8 mouse cellular contexts compared by ENCODE assay signal in genomic region chr7:129774261-129774861, GRCm38 (mm10).
DNase-seq lines count a peak whose midpoint lies in the region; ATAC-seq lines count a peak whose summit lies in the region.

No protein-coding gene starts in this region.

- no peaks in the 10 kb centered on the region for H3K36me3 ChIP-seq in intestine, embryonic 15.5 days

- H3K4me2 ChIP-seq in intestine, embryonic 15.5 days (replicated peaks) = peak overlapping the region; percentile 43

- H3K27me3 ChIP-seq in intestine, embryonic 15.5 days (replicated peaks) = no peaks in the 10 kb centered on the region

- H3K4me3 ChIP-seq in intestine, embryonic 15.5 days (replicated peaks) = no peak overlapping the region

- H3K9me3 ChIP-seq in intestine, embryonic 15.5 days = no peaks in the 10 kb centered on the region

- peak; percentile 43 for DNase-seq in ovary, postnatal 36 days (ENCODE audit: low spot score)
- no peak for DNase-seq in ovary, adult 18-20 months (ENCODE audit: low spot score)
- DNase-seq in embryo, embryonic 10 days (ENCODE audit: low spot score) = peak; percentile 32
- peak; percentile 53 for DNase-seq in retina, embryonic 14.5 days (ENCODE audit: low spot score)
- no peak for DNase-seq in frontal cortex, postnatal 10 days (ENCODE audit: low spot score in 2 of 2)
- DNase-seq in urinary bladder, postnatal 36 days (ENCODE audit: low spot score in 2 of 2) = no peak
- no peak for DNase-seq in kidney, postnatal 36 days

- 11% methylated on average over 17 of the region's 17 CpGs for WGBS in intestine, embryonic 15.5 days

- H3K27ac ChIP-seq in intestine, embryonic 15.5 days = 0 out of 2 replicates have a peak overlapping the region, but pooled peaks have one; percentile 34

- H3K4me1 ChIP-seq in intestine, embryonic 15.5 days (replicated peaks) = peaks cover 13% of the 10 kb centered on the region

- no peak overlapping the region for H3K9ac ChIP-seq in intestine, embryonic 15.5 days

- peak; percentile 48 for ATAC-seq in intestine, embryonic 15.5 days

Comparison
In these comparisons a context has a peak if more than half of its experiments do, and no peak if none do; other contexts are left out.
1. DNase-seq: peak in ovary, postnatal 36 days (single experiment), embryo, embryonic 10 days (single experiment) and retina, embryonic 14.5 days (single experiment); none in ovary, adult 18-20 months (single experiment), frontal cortex, postnatal 10 days (0 of 2), urinary bladder, postnatal 36 days (0 of 2) and kidney, postnatal 36 days (0 of 2).